Mouse (Mus musculus) thymus, adult 2 months (tissue): ENCODE results near the gene Plk3.

Source experiments
- CTCF ChIP-seq: fragments of 200-500 bp; IDR thresholded peaks from 2 replicates; pipeline ENCODE4 v1.5.1; 2012; ENCODE audit warnings: mild to moderate bottlenecking, control low read depth, low read length, moderate library complexity, borderline replicate concordance; ENCODE audit not compliant: control insufficient read depth, poor library complexity, insufficient read depth; ENCODE audit errors: extremely low read depth
- POLR2A ChIP-seq: fragments of 200-500 bp; IDR thresholded peaks from 2 replicates; pipeline ENCODE4 v1.6.1; 2012; ENCODE audit warnings: mild to moderate bottlenecking, low read length, control low read depth, moderate library complexity; ENCODE audit not compliant: control insufficient read depth, poor library complexity, insufficient read depth; ENCODE audit errors: extremely low read depth

DNA sequence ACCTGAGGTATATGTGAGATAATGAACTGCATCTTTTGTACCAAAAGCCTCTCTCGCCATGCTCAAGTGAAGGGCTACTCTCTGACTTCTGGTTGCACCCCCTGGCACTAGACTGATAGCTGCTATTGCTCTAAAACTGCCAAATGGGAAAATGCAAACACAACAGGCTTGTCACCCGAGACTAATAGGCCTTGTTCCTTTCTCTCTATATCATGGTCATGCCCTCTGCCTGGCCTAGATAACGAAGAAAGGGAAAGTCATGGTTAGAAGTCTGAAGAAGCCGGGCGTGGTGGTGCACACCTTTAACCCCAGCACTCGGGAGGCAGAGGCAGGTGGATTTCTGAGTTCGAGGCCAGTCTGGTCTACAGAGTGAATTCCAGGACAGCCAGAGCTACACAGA lies 43.2 kb downstream of the Plk3 start:
- TF ChIP-seq CTCF: no peak
- TF ChIP-seq POLR2A: no peak
